Mouse (Mus musculus) cerebellum, adult 11 months (tissue): ENCODE data around the gene Slc1a1.

ENCODE experiments used
- DNase-seq: peaks from one replicate; pipeline ENCODE4 v3.0.0; 2022

Gene Slc1a1

DNA sequence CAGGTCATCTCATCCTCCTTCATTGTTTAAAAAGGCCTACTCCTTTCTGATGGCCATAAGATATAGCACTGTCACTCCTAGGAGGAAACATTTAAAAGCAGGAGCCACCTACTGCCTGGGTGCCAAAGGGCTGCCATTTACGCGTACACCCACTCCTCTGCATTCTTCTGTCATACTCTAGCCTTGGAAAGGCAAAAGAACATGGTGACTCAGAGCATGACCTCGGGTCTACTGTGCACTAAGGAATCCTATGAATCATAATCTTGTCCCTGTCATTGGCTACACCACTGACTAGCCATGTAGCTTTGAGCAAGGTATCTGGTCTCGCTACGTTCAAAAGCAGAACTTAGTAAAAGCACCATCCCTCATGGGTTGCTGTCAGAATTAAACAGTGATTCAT is 91.5 kb downstream of the Slc1a1 start:
- DNase-seq = no peak

DNA sequence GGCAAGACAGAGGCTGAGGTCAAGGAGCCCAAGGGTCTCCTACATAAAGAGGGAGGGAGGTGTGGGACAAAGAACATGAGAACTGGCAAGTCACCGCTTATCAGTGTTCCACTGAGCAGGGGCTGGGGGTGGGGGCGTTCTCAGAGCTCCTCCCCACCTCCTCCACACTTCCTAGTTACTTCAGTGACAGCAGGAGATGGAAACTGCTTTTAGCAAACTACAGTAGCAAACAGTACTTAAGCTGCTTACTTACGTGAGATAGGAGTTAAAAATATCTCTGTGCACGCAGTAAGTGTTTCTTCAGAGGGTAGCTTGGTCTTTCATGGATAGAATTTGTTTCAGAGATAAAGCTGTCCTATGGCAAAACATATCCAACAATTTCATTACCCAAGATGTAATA is 92.5 kb downstream of the Slc1a1 start:
- DNase-seq = no peak

DNA sequence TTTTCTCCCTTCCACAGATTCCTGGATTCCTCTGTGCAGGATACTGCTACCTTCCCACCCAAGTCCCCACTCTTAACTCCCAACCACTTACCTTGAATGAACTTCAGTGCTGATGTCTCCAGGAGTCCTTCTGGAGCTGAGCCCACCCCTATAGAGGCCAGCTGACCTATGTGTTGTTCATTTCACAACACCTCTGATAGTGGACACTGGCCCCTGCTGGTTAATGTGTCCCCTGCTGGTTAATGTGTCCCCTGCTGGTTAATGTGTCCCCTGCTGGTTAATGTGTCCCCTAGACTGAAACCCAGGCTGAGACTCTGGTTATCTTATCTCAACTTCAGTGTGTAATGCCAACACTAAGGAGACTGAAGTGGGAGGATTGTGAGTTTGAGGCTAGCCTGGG is 94.2 kb downstream of the Slc1a1 start:
- DNase-seq = no peak

DNA sequence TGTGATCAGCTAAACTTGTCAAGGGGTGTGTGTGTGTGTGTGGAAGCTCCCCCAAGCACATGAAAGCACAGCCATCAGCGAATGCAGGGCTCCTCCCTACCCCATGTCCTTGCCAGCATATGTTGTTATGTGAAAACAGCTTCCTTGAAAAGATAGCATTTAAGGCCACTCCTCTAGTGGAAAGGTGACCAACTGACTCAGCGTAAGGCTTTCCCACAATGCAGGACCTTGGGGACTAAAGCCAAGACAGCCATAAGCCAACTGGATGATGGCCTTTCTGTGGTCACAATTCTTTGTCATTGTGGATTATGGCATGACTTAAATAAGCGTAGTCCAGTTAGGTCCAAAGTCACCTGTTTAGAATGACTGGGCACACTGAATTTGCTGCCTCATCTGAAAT is 100.0 kb downstream of the Slc1a1 start:
- DNase-seq = no peak

DNA sequence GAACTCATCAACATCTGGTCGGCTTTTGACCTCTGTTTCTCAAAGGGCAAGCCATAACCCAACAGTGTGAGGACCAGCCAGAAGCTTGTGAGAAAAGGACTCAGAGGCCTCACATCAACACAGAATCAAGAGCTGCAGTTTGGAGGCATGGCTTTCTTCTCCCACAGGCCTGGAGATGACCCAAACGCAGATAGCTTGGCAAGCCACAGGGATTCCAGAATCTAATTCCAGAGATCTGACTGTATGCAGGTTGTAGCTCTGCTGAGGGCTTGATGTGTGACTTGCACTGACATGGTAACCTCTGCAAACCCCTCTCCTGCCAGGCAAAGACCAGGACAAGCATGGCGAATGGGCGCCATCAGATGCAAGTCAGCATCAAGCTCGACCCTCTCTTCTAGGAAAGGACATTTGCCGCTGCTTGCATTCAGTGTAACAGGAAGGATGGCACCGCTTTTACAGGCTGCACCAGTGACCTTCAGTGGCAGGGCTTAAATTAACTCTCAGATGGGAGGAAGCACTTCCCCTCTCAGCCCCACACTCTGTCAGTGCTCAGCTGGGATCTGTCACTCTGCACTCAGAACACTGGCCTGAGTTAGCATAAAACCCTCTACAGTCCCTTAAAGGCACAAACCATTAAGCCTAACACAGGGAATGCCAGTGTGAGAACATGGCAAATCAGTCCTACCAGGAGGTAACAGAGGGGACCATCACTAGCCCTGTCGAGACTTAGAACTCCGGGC is 105.5 kb downstream of the Slc1a1 start:
- no peak for DNase-seq

DNA sequence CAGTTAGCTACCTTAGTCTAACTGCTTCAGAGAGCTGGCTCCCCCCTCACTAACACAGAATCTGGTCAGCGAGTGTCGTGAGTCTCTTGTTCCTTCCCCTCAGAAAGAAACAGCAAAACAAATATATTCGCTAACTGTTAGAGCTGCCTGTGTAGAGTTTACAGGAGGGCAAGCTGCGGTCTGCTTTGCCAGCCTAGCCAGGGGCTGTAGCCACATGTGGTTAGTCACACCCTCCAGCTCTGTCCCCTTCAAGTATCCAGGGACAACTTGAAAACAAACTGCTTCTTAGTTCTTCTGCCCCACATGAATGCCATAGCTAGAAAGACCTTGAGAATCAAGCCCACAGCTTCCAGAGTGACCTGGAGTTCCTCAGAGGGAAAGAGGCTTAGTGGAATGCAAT is 106.4 kb downstream of the Slc1a1 start:
- DNase-seq = no peak

DNA sequence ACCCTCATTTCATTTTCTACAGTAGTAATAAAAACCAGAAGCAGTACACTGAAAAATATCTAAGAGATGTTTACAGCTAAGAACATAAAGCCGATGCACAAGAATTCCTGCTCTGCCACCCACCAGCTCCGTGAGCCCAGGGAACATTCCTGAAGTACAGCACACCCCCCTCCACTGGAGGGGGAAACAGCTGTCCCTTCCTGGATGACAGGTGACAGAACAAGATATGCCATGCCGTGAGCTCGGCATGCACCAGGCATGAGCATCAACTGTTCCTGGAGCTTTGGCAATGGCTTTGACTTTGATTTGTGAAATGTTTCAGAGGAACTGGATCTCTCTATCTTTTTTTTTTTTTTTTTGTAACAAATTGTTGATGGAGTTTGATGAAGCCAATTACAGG is 111.9 kb downstream of the Slc1a1 start:
- DNase-seq = no peak

DNA sequence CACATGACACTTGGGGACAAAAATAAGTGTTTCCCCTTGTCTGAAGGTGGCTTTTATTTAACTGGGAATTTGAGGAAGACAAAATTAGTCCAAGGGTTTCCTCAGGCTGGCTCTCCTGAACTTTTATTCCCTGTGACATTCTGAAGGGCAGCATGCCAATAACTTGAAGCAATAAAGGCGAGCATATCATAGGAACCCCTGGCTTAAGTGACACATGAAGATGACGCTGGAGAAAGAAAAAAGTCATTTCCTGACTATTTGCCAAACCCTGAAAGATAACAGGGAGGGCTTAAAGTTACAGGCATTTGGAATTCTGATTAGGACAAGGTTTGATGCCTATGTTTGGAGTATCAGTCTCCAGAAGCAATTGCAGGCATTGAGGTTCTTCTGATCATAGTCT is 112.5 kb downstream of the Slc1a1 start:
- no peak for DNase-seq

DNA sequence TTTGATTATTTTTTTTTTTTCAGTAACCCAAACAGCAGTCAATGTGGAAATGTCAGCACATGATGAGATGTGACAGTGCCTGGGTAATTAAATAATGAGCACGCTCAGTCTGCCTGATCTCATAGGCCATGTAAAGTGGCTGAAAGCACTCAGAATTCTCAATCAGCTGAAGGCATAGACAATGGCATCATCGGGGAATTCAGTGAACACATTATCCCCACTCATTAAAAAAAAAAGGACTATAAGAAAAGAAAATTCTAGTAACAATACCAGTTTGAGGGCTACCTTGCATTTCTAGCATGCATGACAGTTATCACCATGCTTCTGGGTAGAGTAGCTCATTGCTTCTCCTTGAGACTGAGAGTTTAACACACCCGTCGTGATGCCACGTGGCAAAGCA is 116.4 kb downstream of the Slc1a1 start:
- DNase-seq = no peak

DNA sequence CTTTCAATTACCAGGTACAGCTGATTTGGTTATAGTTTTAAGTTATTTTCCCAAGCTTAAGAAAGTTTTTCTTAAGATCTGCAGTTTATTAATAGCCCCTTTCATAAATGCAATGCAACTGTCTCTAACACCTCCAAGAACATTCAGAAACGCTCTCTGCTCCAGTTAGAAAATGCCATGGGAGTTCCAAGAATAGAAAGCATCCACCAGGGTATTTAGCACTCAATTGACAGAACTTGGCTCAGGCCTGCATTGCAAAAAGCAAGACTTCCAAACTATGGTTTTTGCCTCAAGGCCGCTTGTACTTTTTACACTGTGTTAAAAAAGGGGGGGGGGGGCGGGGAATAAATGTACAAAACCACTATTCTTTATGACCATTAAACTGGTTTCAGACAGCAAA is 128.3 kb downstream of the Slc1a1 start:
- no peak for DNase-seq

DNA sequence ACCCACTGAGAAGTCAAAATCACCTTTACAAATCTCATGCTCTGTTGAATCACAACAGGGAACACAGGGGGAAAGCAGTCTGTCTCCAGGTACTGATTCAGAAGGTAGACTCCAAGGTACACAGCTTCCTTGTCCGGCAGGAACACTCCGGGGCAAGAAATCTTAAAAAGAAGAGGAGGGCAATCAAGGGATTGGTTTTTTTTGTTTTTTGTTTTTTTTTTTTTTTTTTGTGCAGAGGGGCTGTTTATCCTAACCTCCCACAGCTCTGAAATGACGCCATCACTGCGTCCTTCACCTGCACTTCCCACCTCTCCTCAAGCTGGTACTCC is 128.6 kb downstream of the Slc1a1 start:
- no peak for DNase-seq
